Mouse (Mus musculus) spleen, postnatal 10 days (tissue): ENCODE results near the gene Bckdk.
"Not testable (repeated sequence)": the region's sequence is repeated elsewhere in the genome, so short reads cannot be mapped to it uniquely, and the experiment has no call there.

Experiments used
- DNase-seq, 2 experiments: peaks; one replicate each; pipeline ENCODE4 v3.0.0; 2021 to 2022; ENCODE audit warnings: low spot score in 2 of 2

Gene Bckdk

GRCm38 (mm10) chr7:127930636-127931035, 26.8 kb downstream of the Bckdk start:
- no peak for DNase-seq

- DNase-seq = no peak
Measured at GRCm38 (mm10) chr7:127931351-127932135, 27.7 kb downstream of the Bckdk start.

- DNase-seq = no peak
Measured at GRCm38 (mm10) chr7:127932273-127933031, 28.6 kb downstream of the Bckdk start.

GRCm38 (mm10) chr7:127934075-127934474, 30.2 kb downstream of the Bckdk start:
- no peak for DNase-seq

GRCm38 (mm10) chr7:127935028-127935722, 31.3 kb downstream of the Bckdk start:
- peak; percentile 96 to 97 for DNase-seq

GRCm38 (mm10) chr7:127935748-127936159, 31.9 kb downstream of the Bckdk start:
- peak in 1 of 2 experiments; percentile 30 for DNase-seq

GRCm38 (mm10) chr7:127936216-127936884, 32.5 kb downstream of the Bckdk start:
- no peak for DNase-seq

- not testable (repeated sequence) for DNase-seq
Measured at GRCm38 (mm10) chr7:127942097-127942496, 38.2 kb downstream of the Bckdk start.

GRCm38 (mm10) chr7:127944614-127945013, 40.7 kb downstream of the Bckdk start:
- DNase-seq = no peak

- DNase-seq = no peak
Measured at GRCm38 (mm10) chr7:127946470-127947023, 42.7 kb downstream of the Bckdk start, which contains the start of gene Prss36. Gene Prss36, minus strand, starts transcription at chr7:127946725.

GRCm38 (mm10) chr7:127952864-127953581, 49.1 kb downstream of the Bckdk start:
- no peak for DNase-seq

- no peak for DNase-seq
Measured at GRCm38 (mm10) chr7:127959364-127959763, 55.5 kb downstream of the Bckdk start.
